Mouse (Mus musculus) embryonic fibroblast, embryonic 13.5 days (primary cell): ENCODE measurements at regions not wholly inside any gene's neighbourhood (a gene's known extent, or its start where the extent isn't known, plus 50 kb on each side); places are given as distances from the start of the nearest gene placed in this dataset.

Experiments
- CTCF ChIP-seq: IDR thresholded peaks from 2 replicates; pipeline ENCODE4 v1.5.1; 2011; ENCODE audit warnings: mild to moderate bottlenecking, control low read depth, low read length, moderate library complexity, borderline replicate concordance; ENCODE audit not compliant: insufficient read depth
- POLR2A ChIP-seq: IDR thresholded peaks from 2 replicates; pipeline ENCODE4 v1.6.1; 2011; ENCODE audit warnings: low read depth, mild to moderate bottlenecking, control low read depth, low read length, moderate library complexity

DNA sequence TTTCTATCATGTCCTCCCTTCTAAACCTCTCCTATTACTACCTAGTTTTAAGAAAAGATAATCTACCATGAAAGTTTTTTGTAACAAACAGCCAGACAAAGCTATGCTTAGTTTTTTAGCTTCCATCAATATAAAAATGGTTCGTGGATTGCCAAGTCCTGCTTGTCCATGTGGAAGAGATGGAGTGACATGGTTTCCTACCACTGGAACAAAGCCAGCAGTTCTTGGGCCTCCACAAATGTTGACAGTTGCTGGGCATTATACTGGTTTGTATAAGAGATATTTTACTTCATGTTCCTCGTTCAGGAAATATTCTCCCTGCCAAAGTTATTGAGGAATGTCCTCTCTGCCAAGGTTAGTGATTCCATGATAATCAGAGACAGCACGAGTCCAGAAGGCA is 515.5 kb downstream of the Sema5a start:
- no peak for TF ChIP-seq CTCF
- no peak for TF ChIP-seq POLR2A
